Mouse (Mus musculus): ENCODE measurements at regions not wholly inside any gene's neighbourhood (a gene's known extent, or its start where the extent isn't known, plus 50 kb on each side); places are given as distances from the start of the nearest gene placed in this dataset.

DNA sequence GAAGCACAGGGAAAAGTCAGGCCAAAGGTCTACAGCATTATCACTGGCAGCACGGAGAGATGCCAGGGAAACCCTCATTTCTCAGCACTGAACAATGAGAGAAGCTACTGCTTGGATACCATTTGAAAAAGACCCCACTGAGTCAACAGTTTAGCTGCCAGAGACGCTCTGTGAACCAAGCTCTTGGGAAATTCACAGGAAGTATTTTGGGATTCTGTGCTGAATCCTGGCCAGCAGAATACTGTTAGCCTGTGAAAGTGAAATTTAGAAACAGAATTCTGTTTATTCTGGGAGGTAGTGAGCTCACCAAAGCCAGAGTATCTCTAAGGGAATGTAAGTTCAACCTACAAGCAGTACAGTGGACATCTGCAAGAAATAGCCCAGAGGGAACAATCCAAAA, 705.1 kb downstream of the Zpld1 start:
- Histone ChIP-seq H3K36me3 (ENCODE audit: control insufficient read depth, insufficient read depth, low read length) (no peaks in the 10 kb centered on the region), H3K4me1 (ENCODE audit: control insufficient read depth, insufficient read depth, low read length) (no peaks in the 10 kb centered on the region), H3K9me3 (ENCODE audit: control insufficient read depth, low read length) (no peaks in the 10 kb centered on the region), H3K4me2 (ENCODE audit: low read depth, low read length) (no peak overlapping the region), H3K27me3 (replicated peaks; ENCODE audit: control insufficient read depth, insufficient read depth, low read length) (no peaks in the 10 kb centered on the region), H3K4me3 (ENCODE audit: low read depth, low read length) (no peak overlapping the region), H3K27ac (replicated peaks; ENCODE audit: low read depth, low read length) (no peak overlapping the region), H3K9ac (ENCODE audit: low read depth, low read length) (no peak overlapping the region)
- ATAC-seq (ENCODE audit: low read depth) (no peak), DNase-seq (ENCODE audit: low spot score) (no peak)
- 62% methylated on average over 2 of the region's 2 CpGs for WGBS

All from embryonic facial prominence, embryonic 14.5 days (tissue).